ENCODE assay signal across 18 mouse cellular contexts in the genomic region with DNA sequence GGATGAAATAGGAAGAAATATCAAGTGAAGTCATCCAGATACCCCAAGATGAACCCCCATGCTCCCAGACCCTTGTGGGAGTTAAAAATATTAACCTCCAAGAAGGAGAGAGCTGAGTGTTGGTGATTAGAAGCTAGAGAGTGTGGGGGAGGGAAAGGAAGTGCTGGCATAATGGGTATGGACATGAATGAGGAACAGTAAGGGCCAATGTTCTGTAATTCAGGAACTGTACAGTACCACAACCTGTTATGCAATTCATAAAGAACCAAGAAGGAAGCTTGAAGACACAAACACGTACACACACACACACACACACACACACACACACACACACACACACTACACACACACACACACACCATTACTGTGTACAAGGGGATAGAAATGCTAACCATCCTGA. TPM values are rescaled to one million over a fixed set of nuclear protein-coding genes. Genes with fewer than 3 reads are reported as not detected.
"Had no signal": no experiment of that assay in that cellular context is flagged by ENCODE, and none has a peak within 500 bp of the region (broad histone marks: within the 10 kb centered on the region; RNA-seq: fewer than 3 reads in every experiment).

No protein-coding gene starts in this region.

- ATAC-seq: liver, postnatal 0 days; midbrain, embryonic 15.5 days had no signal

- H3K4me1 ChIP-seq: liver, embryonic 13.5 days; neural tube, embryonic 12.5 days had no signal

- H3K27ac ChIP-seq: kidney, postnatal 0 days; layer of hippocampus, adult 2 months; limb, embryonic 12.5 days; liver, embryonic 13.5 days; lung, embryonic 15.5 days; midbrain, embryonic 15.5 days; neural tube, embryonic 12.5 days had no signal

- H3K4me2 ChIP-seq: limb, embryonic 12.5 days; liver, embryonic 13.5 days; lung, embryonic 15.5 days; midbrain, embryonic 11.5 days; midbrain, embryonic 15.5 days; neural tube, embryonic 12.5 days had no signal

- DNase-seq: kidney, adult 9 months; kidney, postnatal 36 days; liver; liver, embryonic 13.5 days; liver, postnatal 0 days; lung, postnatal 14 days; retina, postnatal 1 day; right cerebral cortex, postnatal 4 days; spleen, adult 18-20 months; thymus, postnatal 36 days had no signal

- H3K9ac ChIP-seq: limb, embryonic 12.5 days; liver, embryonic 13.5 days; liver, postnatal 0 days; lung, embryonic 15.5 days; midbrain, embryonic 15.5 days; neural tube, embryonic 12.5 days had no signal

- H3K4me3 ChIP-seq: layer of hippocampus, adult 2 months; limb, embryonic 12.5 days; liver, embryonic 13.5 days; lung, embryonic 15.5 days; midbrain, embryonic 15.5 days; neural tube, embryonic 12.5 days had no signal

- H3K9me3 ChIP-seq: liver, embryonic 13.5 days; lung, embryonic 15.5 days; midbrain, embryonic 15.5 days; neural tube, embryonic 12.5 days had no signal

- H3K27me3 ChIP-seq: limb, embryonic 12.5 days; liver, embryonic 13.5 days; lung, embryonic 15.5 days; midbrain, embryonic 15.5 days; neural tube, embryonic 12.5 days had no signal

- H3K36me3 ChIP-seq: limb, embryonic 12.5 days; liver, embryonic 13.5 days; lung, embryonic 15.5 days; midbrain, embryonic 15.5 days; neural tube, embryonic 12.5 days had no signal

RNA-seq across cellular contexts. Expression of a gene that starts 19.8 kb away (rescaled TPM):
- total RNA-seq: monocyte, adult 5-6 weeks had no signal
